Mouse (Mus musculus) effector memory CD4-positive, alpha-beta T cell, adult 5 months (primary cell): ENCODE results near the gene Kif23. TPM values are rescaled to one million over a fixed set of nuclear protein-coding genes. Genes with fewer than 3 reads are reported as not detected.

Experiments used
- polyA plus RNA-seq: library from polyadenylated mRNA; unstranded; fragments of 100-300 nt; shearing (Covaris generic); gene quantifications from one replicate; pipeline ENCODE4 v1.2.1, GENCODE M21; 2017

Gene Kif23
- 12.6 TPM for polyA plus RNA-seq

GRCm38 (mm10) chr9:61946623-61947401, at the start of gene Kif23:
Gene Kif23 (minus strand): TSS chr9:61946774.

GRCm38 (mm10) chr9:61914203-61914916, 32.2 kb downstream of the Kif23 start, which contains the start of gene Rplp1:
Gene Rplp1 (minus strand): TSS chr9:61914542.

Other genes with a start within 250 kb of the Kif23 start
- 1,847 TPM for gene Rplp1, start 32.2 kb downstream of the Kif23 start, polyA plus RNA-seq
- 0.15 TPM for gene Paqr5, start 80.1 kb upstream of the Kif23 start, polyA plus RNA-seq
- 9.7 TPM for gene Glce, start 175.9 kb upstream of the Kif23 start, polyA plus RNA-seq